Mouse (Mus musculus) A20 (cell line): Measurements from ENCODE around the gene Abcc1.

ENCODE experiments used
- DNase-seq: peaks from one replicate; pipeline ENCODE4 v3.0.0-alpha.2; 2011; ENCODE audit warnings: low read depth, low spot score

Gene Abcc1

DNA sequence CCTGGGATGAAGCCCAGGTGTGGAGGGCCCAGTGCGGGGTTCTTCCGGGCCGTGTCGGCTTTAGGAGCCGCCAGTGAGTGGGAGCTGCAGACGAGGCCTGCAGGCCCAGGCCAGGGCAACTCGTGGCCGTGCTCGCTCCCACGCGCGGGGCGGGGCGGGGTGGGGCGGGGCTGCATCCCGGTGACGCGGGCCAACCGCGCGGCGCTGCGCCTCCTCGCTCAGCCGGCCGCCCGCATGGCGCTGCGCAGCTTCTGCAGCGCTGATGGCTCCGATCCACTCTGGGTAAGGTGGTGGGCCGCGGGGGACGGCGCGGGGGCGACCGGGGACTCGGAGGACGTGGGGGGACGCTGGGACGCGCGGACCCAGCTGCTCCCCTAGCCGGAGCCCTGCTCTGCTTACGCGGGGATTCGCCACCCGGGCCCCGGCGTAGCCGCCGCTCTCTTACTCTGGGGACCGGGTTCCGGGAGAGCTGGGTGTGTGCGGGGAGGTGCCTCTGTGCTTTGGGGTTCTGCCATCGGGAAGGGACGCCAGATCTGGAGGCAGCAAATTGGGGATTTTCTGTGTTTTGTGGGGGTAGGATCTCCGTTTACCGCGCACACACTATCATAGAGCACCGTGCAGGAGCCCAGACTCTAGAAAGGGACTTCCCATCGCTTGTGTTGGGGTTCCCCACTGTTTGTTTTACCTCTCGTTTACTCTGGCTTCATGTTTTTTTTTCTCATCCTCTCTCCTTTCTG, at the start of gene Abcc1:
Abcc1 (plus strand) TSS at position 197 of the 737 bp plus-strand sequence.
- peak; percentile 86 for DNase-seq

DNA sequence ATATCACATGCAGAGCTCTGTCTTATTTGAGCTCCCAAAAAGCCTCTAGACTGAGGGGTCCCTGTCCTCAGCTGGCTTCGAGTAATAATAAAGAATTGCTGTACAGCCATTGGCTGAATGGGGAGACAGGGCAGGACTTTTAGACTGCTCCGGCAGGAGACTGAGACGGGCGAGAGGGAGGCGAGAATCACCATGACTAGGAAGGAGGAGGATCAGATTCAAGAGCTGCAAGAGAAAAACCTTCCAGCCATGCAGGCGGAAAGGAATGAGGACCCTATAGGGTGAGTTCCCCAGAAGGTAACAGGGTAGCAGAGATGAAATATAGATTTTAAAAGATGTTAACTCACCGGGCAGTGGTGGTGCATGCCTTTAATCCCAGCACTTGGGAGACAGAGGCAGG, 48.4 kb upstream of the Abcc1 start:
- DNase-seq = no peak

DNA sequence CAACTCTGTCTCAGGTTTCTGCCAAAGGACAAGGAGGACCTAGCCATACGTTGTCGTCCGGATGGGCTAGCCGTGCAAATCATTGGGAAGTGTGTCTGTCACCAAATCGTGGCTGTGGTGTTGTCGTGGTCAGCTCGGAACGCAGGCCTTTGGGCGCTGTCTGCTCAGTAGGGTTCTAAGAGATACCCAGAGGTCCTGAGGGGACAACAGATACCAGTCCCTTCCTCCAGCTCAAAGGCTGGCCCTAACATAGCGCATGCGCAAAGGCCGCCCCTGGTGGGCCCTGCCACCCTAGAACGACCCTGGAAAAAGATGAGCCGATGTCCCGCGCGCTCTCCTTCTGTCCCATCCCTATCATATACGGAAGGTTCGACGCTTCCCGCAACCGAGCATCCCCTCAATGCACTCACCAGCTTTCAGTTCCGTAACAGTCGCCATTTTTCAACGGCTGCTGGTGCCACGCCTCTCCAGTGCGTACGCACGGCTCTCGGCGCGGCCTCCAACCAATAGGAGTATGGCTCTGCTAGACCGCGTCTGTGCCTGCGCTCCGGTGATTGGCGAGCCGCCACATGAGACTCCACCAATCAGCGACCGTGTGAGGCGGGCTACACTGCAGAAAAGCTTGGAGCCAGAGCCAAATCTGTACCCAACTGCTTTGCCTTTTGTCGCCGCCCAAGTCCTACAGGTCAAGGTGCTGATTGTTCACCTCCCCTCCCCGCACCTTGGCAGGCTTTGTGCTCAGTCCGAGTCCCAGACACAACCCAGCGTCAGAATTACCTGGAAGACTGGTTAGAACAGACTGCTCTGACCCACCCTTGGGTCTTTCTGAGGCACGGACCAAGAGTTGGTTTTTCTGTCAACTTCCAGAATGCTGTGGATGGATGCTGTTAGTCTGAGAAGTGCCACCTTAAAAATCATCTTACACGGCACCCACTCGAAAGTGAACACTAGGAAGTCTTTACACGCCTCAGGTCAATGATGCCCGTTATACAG, 44.2 kb upstream of the Abcc1 start, which contains the start of gene Fopnl:
Fopnl (minus strand) TSS at position 522 of the 993 bp plus-strand sequence.
- DNase-seq = peak; percentile 98

DNA sequence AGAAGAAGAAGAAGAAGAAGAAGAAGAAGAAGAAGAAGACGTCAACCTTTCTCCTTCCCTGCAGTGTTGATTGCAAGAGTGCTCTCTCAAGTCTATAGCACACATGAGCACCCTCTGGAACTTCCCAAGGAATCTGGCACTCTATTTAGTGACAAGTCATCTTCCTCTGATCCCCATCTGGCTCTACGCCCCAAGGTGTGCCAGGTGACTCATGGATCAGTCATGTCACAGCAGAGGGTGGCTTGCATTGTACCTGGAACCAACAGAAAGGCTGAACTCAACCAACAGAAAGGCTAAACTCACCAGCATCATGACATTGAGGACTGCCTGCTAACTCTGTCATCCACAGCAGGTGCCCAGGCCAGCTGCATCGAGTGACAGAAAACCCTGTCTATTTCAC, 41.7 kb upstream of the Abcc1 start:
- no peak for DNase-seq

DNA sequence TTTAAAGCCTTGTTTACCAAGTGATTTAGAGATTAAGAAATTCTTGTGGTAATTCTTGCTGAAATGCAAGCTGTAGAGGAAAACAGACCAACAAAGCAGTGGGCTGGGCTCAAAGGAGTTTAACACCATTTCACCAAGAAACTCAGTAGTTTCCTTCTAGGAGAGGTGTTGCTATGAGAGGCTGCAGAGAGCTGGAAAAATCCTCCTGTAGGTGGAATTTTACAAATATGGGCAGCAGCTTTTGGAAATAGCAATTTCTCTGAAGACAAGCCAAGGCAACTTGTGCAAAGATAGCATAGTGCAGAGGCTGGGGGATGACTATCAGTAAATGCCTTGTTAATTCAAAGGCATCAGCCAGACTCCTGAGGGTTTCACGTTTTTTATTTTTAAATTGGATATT, 40.9 kb upstream of the Abcc1 start:
- DNase-seq = no peak

DNA sequence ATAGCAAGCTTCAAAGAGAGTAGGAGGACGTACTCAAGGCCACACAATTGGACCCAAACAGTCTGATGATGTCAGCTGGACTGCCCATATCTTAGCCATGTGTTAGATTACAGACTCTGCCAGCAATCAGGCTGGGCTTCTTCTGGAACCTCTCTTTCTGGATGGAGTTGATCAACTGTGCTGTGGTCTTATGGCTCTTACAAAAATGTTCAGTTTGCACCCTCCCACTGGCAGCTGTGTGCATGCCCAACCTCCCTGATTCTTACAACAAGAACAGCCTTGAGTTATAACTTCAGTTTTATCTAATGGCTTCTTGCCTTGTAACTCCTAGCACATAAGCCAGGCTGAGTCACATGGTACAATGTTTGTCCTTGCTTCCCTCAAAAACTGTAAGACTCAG, 33.2 kb upstream of the Abcc1 start:
- DNase-seq = no peak

DNA sequence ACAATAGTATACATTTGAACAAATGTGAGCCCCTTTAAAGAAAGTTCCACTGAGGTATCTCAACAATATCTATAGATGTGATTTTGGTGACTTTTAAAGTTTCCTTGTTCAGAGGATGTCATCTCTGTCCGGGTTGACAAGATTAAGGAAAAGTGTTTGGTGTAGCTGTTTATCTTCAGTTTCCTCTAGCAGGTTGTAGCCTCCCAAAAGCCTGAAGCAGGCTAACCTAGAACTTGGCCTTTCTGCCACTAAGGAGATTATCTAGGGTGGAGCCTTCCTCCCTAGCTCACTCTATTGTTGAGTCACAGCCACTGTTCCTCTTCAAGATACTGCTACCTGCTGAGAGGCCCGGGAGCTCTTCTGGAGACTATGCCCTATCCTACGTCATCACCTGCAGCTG, 16.4 kb upstream of the Abcc1 start:
- no peak for DNase-seq

DNA sequence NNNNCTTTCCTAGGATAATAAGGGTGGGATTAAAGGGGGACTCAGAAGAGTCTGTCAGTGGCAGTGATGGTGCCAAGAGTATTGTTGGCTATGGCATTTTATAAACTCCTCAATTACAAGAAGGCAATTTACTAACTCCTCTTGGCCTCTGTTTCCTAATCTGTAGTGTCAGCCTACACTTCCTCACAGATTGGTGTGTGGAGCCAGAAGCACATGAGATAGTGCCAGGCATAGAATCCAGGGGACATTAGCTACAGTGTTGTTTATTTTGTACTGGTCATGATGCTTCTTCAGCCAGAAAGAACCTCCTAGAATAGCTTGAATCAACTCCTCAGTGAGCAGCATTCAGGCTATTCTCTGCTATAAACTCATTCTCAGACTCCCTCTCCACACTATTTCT, 9.8 kb upstream of the Abcc1 start:
- no peak for DNase-seq

DNA sequence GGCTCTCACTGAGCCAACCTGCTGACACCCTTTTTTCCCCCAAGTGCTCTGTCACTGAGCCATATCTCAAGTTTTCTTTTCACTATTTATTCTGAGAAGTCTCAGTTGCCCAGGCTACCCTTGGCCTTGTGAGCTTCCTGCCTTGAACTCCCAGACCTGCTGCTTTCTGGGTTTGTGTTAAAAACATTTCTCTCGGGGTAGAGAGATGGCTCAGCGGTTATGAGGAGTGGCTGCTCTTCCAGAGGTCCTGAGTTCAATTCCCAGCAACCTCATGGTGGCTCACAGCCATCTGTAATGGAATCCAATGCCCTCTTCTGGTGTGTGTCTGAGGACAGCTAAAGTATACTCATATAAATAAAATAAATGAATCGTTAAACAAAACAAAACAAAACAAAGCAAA, 9.1 kb upstream of the Abcc1 start:
- no peak for DNase-seq

DNA sequence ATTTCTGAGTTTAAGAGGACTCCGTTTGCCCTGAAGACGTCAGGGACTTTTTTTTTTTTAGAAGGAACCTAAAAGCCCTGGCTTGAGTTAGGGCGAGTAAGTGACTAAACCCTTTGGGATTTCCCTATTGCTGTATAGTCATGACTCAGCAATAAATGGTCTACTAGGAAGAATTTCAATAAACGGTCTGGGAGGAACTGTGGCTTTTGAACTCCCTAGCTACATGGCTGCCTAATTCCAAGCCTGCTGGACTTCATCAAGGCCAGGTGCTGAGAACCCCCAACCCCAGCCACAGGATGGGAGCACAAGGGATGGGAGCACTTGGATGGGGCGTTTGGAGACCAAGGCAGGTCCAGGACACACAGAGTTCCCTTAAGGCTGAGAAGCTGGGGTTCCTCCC, 8.7 kb upstream of the Abcc1 start:
- DNase-seq = no peak

DNA sequence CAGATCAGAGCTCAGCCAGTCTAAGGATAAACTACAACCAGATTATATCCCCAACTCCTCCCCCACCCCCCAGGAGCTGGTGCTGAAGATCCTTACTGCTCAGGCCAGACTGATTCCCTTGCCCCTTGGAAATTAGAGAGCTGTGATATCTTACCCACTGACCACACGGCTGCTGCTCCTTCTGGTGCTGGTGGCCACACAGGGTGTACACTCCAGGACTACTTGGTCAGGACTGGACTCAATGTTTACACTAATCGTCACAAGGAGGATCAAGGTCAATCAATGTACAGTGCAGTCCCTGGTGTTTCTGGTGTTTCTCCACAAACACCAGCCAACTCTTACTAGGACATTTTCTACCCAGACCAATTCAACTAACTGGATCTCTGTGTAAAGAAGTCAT, 3.5 kb upstream of the Abcc1 start:
- no peak for DNase-seq

DNA sequence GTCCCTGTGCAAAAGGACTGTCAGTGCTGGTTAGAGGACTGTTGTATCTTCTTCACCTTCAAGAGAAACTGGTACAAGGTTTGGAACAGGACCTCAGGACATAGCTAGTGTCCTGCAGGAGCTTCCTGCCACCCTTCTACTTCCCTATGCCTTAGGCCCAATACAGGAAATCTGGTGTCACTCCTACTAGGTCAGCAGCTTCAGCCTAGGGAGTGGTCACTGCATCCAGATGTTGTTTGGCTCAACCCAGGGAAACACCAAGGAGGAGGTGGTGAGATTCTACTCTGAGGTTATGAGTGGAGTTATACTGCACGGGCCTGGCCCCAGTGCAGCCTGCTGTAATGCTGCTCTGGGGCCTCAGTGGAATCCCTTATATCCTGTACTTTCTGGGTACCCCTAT, 2.8 kb upstream of the Abcc1 start:
- no peak for DNase-seq

DNA sequence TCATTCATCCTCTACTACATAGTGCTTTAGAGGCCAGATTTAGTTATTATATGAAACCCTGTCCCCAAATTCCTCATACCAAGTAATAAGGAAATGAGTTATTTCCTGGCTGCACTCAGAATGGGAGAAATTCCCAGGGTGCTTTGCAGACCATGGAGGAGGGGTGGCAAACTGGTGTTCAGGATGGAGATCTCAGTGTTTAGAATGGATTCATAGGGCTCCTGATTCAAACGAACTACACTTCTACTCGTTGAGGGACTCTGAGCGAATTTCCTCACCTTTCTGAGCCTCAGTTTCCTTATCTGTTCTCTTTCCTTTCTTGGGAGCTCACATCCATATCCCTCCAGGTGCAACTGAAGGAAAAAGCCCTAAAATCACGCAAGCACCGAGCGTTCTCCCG, 427 bp upstream of the Abcc1 start:
- no peak for DNase-seq

DNA sequence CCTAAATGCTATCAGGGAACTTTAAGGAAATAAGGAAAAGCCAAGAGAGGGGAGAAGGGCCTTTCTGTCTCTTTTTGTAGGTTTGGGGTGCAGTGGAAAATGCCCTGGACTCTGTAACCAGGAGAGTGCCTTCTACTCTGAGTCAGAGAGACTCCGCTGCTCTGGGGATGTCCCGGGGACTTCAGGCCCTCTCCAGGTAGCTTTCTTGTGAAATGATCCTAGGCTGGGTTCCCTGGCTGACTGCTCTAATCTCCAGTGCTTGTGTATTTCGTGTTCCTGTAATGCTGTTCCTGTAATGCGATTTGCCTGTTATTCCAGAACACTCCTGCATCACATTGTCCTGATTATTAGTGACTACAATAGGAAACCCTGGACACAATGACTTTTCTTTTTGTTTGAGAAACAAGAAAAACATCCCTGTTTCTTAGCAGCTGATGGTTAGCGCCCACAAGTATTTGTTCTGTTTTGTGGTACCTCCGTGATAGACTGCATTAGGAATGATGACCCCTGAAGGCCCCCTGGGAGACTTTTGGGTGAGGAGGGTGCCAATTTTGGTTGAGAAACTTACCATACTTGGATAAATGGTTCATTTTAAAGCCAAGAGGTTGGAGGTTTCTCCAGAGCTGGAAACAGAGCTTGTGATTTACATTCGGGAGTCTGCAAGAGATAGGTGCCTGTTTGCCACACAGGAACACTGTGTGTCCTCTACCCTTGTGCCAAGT, 902 bp downstream of the Abcc1 start:
- no peak for DNase-seq

DNA sequence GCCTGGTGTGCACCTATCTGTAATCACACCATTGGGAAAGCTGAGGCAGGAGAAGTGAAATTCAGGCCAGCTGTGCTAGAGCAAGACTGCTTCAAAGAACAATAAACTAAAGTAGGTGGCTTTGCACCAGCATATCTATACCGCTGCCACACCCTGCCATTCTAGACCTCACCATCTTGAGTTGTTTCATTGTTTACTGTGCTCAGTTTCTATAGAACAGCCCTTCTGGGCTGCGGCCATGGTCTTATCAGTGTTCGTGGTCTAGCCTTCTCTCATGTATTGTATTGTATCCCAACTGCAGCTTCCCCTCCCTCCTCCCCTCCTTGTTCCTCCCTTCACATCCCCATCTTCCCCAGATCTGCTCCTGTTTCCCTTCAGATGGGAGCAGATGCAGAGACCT, 2.1 kb downstream of the Abcc1 start:
- no peak for DNase-seq

DNA sequence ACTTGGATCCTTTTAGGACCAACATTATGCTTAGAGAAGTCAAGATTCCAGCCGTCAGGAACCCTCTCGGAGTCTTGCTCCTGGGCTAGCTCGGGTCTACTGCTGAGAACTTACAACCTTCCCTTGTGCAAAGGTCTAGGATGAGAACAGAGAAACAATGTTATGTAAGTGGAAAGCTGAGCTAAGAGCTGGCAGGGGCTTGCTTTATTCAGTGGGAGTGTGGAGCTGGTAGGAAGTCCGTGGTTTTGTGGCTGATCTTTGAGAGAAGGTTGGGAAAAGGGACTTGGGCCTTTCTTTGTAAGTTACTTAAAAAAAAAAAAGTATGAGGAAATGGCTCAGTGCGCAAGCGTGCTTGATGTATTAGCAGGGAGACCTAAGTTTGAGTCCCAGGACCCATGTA, 2.7 kb downstream of the Abcc1 start:
- DNase-seq = no peak

DNA sequence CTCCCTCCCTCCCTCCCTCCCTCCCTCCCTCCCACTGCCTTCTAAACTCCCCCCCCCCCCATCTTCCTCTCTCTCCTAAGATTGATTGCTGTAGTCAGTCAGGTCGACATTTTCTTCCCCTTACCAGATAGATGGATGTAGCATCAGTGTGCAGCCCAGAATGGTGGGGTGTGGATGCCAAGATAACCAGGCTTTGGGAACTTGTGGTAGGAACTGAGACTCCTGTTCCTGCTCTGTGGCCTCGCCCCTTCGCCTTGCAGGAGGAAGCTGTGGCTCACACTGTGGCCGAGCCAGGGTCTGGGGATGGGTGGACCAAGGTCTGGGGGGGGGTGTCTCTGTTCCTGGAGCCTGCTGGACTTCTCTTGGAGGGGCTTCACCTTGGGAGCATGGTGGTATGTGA, 4.1 kb downstream of the Abcc1 start:
- DNase-seq = no peak

DNA sequence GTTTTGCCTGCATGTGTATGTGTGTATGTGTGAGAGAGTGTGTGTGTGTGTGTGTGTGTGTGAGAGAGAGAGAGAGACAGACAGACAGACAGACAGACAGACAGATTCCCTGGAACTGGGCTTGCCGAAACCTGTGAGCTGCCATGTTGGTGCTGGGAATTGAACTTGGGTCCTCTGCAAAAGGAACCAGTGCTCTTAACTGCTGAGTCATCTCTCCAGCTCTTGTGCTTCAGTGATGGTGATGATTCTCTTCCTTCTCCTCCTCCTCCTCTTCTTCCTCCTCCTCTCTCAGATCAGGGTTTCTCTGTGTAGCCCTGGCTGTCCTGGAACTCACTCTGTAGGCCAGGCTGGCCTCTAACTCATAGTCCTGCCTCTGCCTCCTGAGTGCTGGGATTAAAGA, 4.7 kb downstream of the Abcc1 start:
- DNase-seq = no peak

DNA sequence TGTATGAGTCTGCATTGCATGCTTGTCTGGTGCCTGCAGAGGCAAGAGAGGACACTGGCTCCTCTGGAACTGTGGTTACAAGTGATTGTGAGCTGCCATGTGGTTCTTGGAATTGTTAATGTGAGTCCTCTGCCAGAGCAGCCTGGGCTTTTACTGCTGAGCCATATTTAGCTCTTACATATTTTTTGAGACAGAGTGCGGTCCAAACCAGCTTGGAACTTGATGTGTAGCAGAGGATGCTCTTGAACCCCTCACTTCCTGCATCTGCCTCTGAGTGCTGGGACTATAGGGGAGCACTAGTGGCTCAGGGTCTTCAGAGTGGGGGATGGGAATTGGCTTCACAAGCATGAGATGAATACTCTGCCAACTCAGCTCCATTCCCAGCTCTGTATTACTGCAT, 10.0 kb downstream of the Abcc1 start:
- DNase-seq = no peak

DNA sequence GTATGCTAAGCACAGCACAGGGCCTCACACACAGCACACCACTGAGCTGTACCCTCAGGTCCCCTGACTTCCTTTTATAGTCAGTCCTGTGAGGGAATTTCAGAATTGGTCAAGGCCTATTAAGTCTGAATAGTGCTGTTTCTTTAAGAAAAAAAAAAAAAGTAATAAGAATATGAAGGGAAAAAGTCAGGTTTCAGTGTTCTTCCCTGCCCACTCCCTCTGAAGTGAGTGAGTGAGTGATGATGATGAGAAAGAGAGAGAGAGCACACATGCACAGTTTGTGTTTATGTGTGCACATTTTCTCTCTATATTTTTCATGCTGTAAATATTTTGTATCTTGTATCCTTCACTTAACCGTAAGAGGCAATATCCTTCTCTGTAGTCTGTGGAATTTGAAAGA, 11.0 kb downstream of the Abcc1 start:
- no peak for DNase-seq

DNA sequence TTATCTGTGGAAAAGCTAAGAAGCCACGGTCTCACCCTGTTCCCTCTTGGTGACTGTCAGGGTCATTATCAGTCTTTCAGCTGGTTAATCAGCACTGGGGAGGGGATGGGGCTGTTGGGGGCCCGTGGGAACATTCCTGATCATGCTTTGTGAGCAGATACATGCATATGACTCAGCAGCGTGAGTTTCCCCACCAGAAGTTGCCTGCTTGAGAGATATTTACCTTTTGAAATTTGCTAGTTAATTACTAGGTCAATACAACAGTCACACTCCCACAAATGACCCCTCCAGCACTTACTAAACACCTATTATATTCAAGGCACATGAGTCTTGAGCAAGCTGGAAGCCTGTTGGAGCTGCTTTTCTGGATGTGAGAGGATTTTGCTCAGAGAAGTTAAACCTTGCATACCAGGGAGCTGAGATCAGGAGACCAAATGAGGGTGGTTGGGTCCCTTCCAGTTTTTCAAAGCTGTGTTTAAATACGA, 11.5 kb downstream of the Abcc1 start:
- no peak for DNase-seq

DNA sequence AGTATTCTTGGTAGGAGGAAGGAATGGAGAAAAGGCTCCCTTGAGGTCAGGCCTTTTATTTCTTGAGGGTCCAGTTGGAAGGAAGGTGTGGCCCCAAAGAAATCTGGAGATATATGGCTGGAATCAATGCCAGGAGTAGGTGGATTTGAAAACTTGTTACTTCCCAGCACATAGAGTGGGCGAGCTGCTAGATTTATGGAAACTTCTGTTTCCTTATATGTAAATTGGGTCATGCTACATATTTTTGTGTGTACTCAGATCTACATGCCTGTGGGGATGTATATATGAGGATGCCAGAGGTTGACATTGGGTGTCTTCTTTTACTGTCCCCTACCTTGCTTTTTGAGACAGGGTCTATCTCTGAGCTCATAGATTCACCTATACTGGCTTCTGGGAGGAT, 14.6 kb downstream of the Abcc1 start:
- no peak for DNase-seq
